Mouse (Mus musculus) CD4-positive naive resting alpha-beta T cell, adult 57 days (primary cell): ENCODE data around the gene Peli1. TPM values are rescaled to one million over a fixed set of nuclear protein-coding genes. Genes with fewer than 3 reads are reported as not detected.

Source experiments
- total RNA-seq: library from RNA; stranded (reverse); gene quantifications from one replicate; pipeline ENCODE4 v1.2.4, GENCODE M21; 2023

Peli1 gene
- 290 TPM for total RNA-seq

GRCm38 (mm10) chr11:21091067-21091427 is at the start of gene Peli1:
Peli1 (plus strand) TSS chr11:21091291.

Other genes with a start within 250 kb of the Peli1 start
- 78.3 TPM for gene Vps54, start 148.0 kb downstream of the Peli1 start, total RNA-seq